Mouse (Mus musculus) megakaryocyte-erythroid progenitor cell, adult 5 weeks (primary cell): ENCODE data around the gene Trim38. TPM values are rescaled to one million over a fixed set of nuclear protein-coding genes. Genes with fewer than 3 reads are reported as not detected.

Experiments
- polyA plus RNA-seq: library from polyadenylated mRNA; stranded (reverse); fragments of >175 nt; gene quantifications from 2 replicates; pipeline ENCODE4 v1.2.3, GENCODE M21; 2012

The Trim38 gene
- polyA plus RNA-seq: 0.08 TPM in 1 of 2 replicates, not detected in the other

GRCm38 (mm10) chr13:23769613-23770012 is at the start of gene Trim38:
TSS of gene Trim38 (plus strand) at chr13:23769913.

GRCm38 (mm10) chr13:23738677-23739068 is 31.0 kb upstream of the Trim38 start, which contains the start of gene Hist1h1c:
TSS of gene Hist1h1c (plus strand) at chr13:23738808.

GRCm38 (mm10) chr13:23745381-23746161 is 24.1 kb upstream of the Trim38 start, which contains the start of gene Hist1h3c:
TSS of gene Hist1h3c (minus strand) at chr13:23745602.

GRCm38 (mm10) chr13:23746201-23747080 is 23.3 kb upstream of the Trim38 start, which contains the start of gene Hist1h2bb:
TSS of gene Hist1h2bb (plus strand) at chr13:23746734.

GRCm38 (mm10) chr13:23750839-23751477 is 18.8 kb upstream of the Trim38 start, which contains the start of gene Hist1h2ab:
TSS of gene Hist1h2ab (plus strand) at chr13:23751126.

GRCm38 (mm10) chr13:23752067-23752741 is 17.5 kb upstream of the Trim38 start, which contains the start of gene Hist1h3b:
TSS of gene Hist1h3b (plus strand) at chr13:23752267.

GRCm38 (mm10) chr13:23756790-23757189 is 12.9 kb upstream of the Trim38 start, which contains the start of gene Hist1h4b:
TSS of gene Hist1h4b (plus strand) at chr13:23757013.

GRCm38 (mm10) chr13:23760972-23761864 is 8.5 kb upstream of the Trim38 start, which contains the start of gene Hist1h4a:
TSS of gene Hist1h4a (minus strand) at chr13:23761230.

GRCm38 (mm10) chr13:23761871-23762821 is 7.6 kb upstream of the Trim38 start, which contains the start of gene Hist1h3a:
TSS of gene Hist1h3a (minus strand) at chr13:23762386.

GRCm38 (mm10) chr13:23763586-23764323 is 6.0 kb upstream of the Trim38 start, which contains the start of gene Hist1h1a:
TSS of gene Hist1h1a (plus strand) at chr13:23763666.

GRCm38 (mm10) chr13:23806422-23807052 is 36.8 kb downstream of the Trim38 start, which contains the start of gene Slc17a2:
TSS of gene Slc17a2 (plus strand) at chr13:23806993.

GRCm38 (mm10) chr13:23839308-23839707 is 69.6 kb downstream of the Trim38 start, which contains the start of gene Slc17a3:
TSS of gene Slc17a3 (plus strand) at chr13:23839434.

Other genes starting within 250 kb of the Trim38 start
- gene Hist1h4h, start 238.9 kb upstream of the Trim38 start, polyA plus RNA-seq: 33.5 and 38.6 TPM in 2 replicates
- 81.4 and 86.9 TPM in 2 replicates for gene Hist1h2af, start 236.0 kb upstream of the Trim38 start, polyA plus RNA-seq
- gene Hist1h3g, start 234.5 kb upstream of the Trim38 start, polyA plus RNA-seq: 19.0 and 22.6 TPM in 2 replicates
- gene Hist1h2bh, start 226.5 kb upstream of the Trim38 start, polyA plus RNA-seq: 2.5 and 3.3 TPM in 2 replicates
- 5.5 and 6.8 TPM in 2 replicates for gene Hist1h3f, start 225.9 kb upstream of the Trim38 start, polyA plus RNA-seq
- 13.2 and 18.3 TPM in 2 replicates for gene Hist1h4f, start 218.3 kb upstream of the Trim38 start, polyA plus RNA-seq
- 0.77 and 1.7 TPM in 2 replicates for gene Hist1h1d, start 216.7 kb upstream of the Trim38 start, polyA plus RNA-seq
- gene Hist1h3e, start 207.5 kb upstream of the Trim38 start, polyA plus RNA-seq: 18.9 and 21.1 TPM in 2 replicates
- gene Hist1h2ae, start 198.7 kb upstream of the Trim38 start, polyA plus RNA-seq: 16.2 and 16.7 TPM in 2 replicates
- gene Hist1h2bg, start 198.5 kb upstream of the Trim38 start, polyA plus RNA-seq: 46.4 and 66.4 TPM in 2 replicates
- 3.1 and 11.2 TPM in 2 replicates for gene Hist1h2bf, start 195.7 kb upstream of the Trim38 start, polyA plus RNA-seq
- 5.5 and 5.7 TPM in 2 replicates for gene Hist1h2ad, start 195.5 kb upstream of the Trim38 start, polyA plus RNA-seq
- gene Hist1h3d, start 194.2 kb upstream of the Trim38 start, polyA plus RNA-seq: 6.4 and 7.1 TPM in 2 replicates
- gene Hist1h4d, start 188.3 kb upstream of the Trim38 start, polyA plus RNA-seq: 9.9 and 17.2 TPM in 2 replicates
- 0.79 and 1.1 TPM in 2 replicates for gene Hist1h2be, start 148.8 kb upstream of the Trim38 start, polyA plus RNA-seq
- 9.0 and 14.7 TPM in 2 replicates for gene Hist1h1e, start 147.4 kb upstream of the Trim38 start, polyA plus RNA-seq
- gene Hist1h2ac, start 86.0 kb upstream of the Trim38 start, polyA plus RNA-seq: 7.2 TPM in 2 replicates
- 66.3 and 70.6 TPM in 2 replicates for gene Hist1h2bc, start 85.7 kb upstream of the Trim38 start, polyA plus RNA-seq
- 0.27 TPM in 1 of 2 replicates, not detected in the other for gene Hist1h1t, start 74.1 kb upstream of the Trim38 start, polyA plus RNA-seq
- gene Hist1h4c, start 71.5 kb upstream of the Trim38 start, polyA plus RNA-seq: 4.5 and 10.6 TPM in 2 replicates
- gene Hfe, start 59.1 kb upstream of the Trim38 start, polyA plus RNA-seq: 8.0 and 15.2 TPM in 2 replicates
- 100 and 116 TPM in 2 replicates for gene Hist1h1c, start 31.1 kb upstream of the Trim38 start, polyA plus RNA-seq
- gene Hist1h3c, start 24.3 kb upstream of the Trim38 start, polyA plus RNA-seq: 20.1 and 23.0 TPM in 2 replicates
- gene Hist1h2bb, start 23.2 kb upstream of the Trim38 start, polyA plus RNA-seq: 11.2 and 22.3 TPM in 2 replicates
- 17.6 and 35.4 TPM in 2 replicates for gene Hist1h2ab, start 18.8 kb upstream of the Trim38 start, polyA plus RNA-seq
- gene Hist1h3b, start 17.6 kb upstream of the Trim38 start, polyA plus RNA-seq: 9.2 and 14.4 TPM in 2 replicates
- 13.8 and 16.1 TPM in 2 replicates for gene Hist1h4b, start 12.9 kb upstream of the Trim38 start, polyA plus RNA-seq
- gene Hist1h4a, start 8.7 kb upstream of the Trim38 start, polyA plus RNA-seq: 16.8 and 23.1 TPM in 2 replicates
- gene Hist1h3a, start 7.5 kb upstream of the Trim38 start, polyA plus RNA-seq: 21.7 and 27.6 TPM in 2 replicates
- gene Hist1h1a, start 6.2 kb upstream of the Trim38 start, polyA plus RNA-seq: 1.2 and 3.7 TPM in 2 replicates
- not detected in 2 replicates for gene Slc17a2, start 37.1 kb downstream of the Trim38 start, polyA plus RNA-seq
- gene Slc17a3, start 69.5 kb downstream of the Trim38 start, polyA plus RNA-seq: not detected in 2 replicates
- not detected in 2 replicates for gene Slc17a1, start 97.8 kb downstream of the Trim38 start, polyA plus RNA-seq
- 0.01 TPM in 1 of 2 replicates, not detected in the other for gene Slc17a4, start 145.1 kb downstream of the Trim38 start, polyA plus RNA-seq
- not detected in 2 replicates for gene Hist1h2ba, start 164.2 kb downstream of the Trim38 start, polyA plus RNA-seq
- gene Hist1h2aa, start 164.5 kb downstream of the Trim38 start, polyA plus RNA-seq: not detected in 2 replicates
- not detected in 2 replicates for gene Scgn, start 221.3 kb downstream of the Trim38 start, polyA plus RNA-seq